Mouse (Mus musculus) left cerebral cortex, postnatal 14 days (tissue): ENCODE measurements around the gene Slc35g3. TPM values are rescaled to one million over a fixed set of nuclear protein-coding genes. Genes with fewer than 3 reads are reported as not detected.
"Not testable (repeated sequence)": the region's sequence is repeated elsewhere in the genome, so short reads cannot be mapped to it uniquely, and the experiment has no call there.

ENCODE experiments used
- DNase-seq, 2 experiments: peaks; one replicate each; pipeline ENCODE4 v3.0.0; 2021 to 2022; ENCODE audit warnings: low spot score in 2 of 2, mixed read lengths in 1 of 2
- intact Hi-C: fragments of 180-260 bp; cut with DNase I; formaldehyde crosslinking; loops from one replicate; pipeline ENCODE4 v1.15.1; 2025
- total RNA-seq, 2 experiments: library from RNA; stranded (reverse); gene quantifications; 2 replicates each; pipeline ENCODE4 v1.2.3; 2021

Gene Slc35g3
- total RNA-seq, 2 experiments from 2014 or later: not detected

GRCm38 (mm10) chr11:69758971-69759721 lies 2.6 kb downstream of the Slc35g3 start:
- intact Hi-C loops: loop anchor here (2.0 to 5.0 kb wide), 3 partner anchors 76 to 102 kb away; partner anchors contain the start of genes Nlgn2, Senp3, Sox15 and Tmem256
- peak; percentile 85 to 90 for DNase-seq

- intact Hi-C loops: loop anchor here (2.0 to 5.0 kb wide), 3 partner anchors 76 to 101 kb away; partner anchors contain the start of genes Nlgn2, Senp3, Sox15 and Tmem256
These were observed 3.2 kb downstream of the Slc35g3 start, which contains the start of gene Polr2a for GRCm38 (mm10) chr11:69758478-69758970. Polr2a (minus strand) TSS chr11:69758637.

GRCm38 (mm10) chr11:69758090-69758456 lies 3.7 kb downstream of the Slc35g3 start:
- intact Hi-C loops: loop anchor here (2.0 to 5.0 kb wide), 3 partner anchors 75 to 101 kb away; partner anchors contain the start of genes Nlgn2, Senp3, Sox15 and Tmem256
- DNase-seq: peak; percentile 96 to 97

More at GRCm38 (mm10) chr11:69758478-69758970, 3.2 kb downstream of the Slc35g3 start, which contains the start of gene Polr2a:
- peak; percentile 97 to 99 for DNase-seq

- intact Hi-C loops: loop anchor here (2.0 to 5.0 kb wide), 3 partner anchors 75 to 100 kb away; partner anchors contain the start of genes Nlgn2, Senp3, Sox15 and Tmem256
- no peak for DNase-seq
These were observed 4.3 kb downstream of the Slc35g3 start for GRCm38 (mm10) chr11:69757303-69758089.

GRCm38 (mm10) chr11:69754701-69755100 lies 7.1 kb downstream of the Slc35g3 start:
- no peak for DNase-seq
- intact Hi-C loops: loop anchor here (5.0 kb wide), 2 partner anchors 83 to 97 kb away; partner anchors contain the start of genes Nlgn2, Sox15 and Tmem256

GRCm38 (mm10) chr11:69754233-69754632 lies 7.5 kb downstream of the Slc35g3 start:
- intact Hi-C loops: no loop called here
- no peak for DNase-seq

- no peak for DNase-seq
- intact Hi-C loops: no loop called here
These were observed 9.1 kb downstream of the Slc35g3 start for GRCm38 (mm10) chr11:69752686-69753085.

GRCm38 (mm10) chr11:69751635-69752034 lies 10.1 kb downstream of the Slc35g3 start:
- intact Hi-C loops: no loop called here
- no peak for DNase-seq

- DNase-seq, intact Hi-C loops: not testable (repeated sequence)
These were observed 30.4 kb downstream of the Slc35g3 start for GRCm38 (mm10) chr11:69731408-69731807.

- peak in 1 of 2 experiments; percentile 37 for DNase-seq
- intact Hi-C loops: loop anchor here (2.0 kb wide), 1 partner anchor 14 kb away; no protein-coding TSS in a partner anchor
These were observed 32.7 kb downstream of the Slc35g3 start for GRCm38 (mm10) chr11:69729063-69729462.

- no peak for DNase-seq
- intact Hi-C loops: no loop called here
These were observed 35.8 kb downstream of the Slc35g3 start for GRCm38 (mm10) chr11:69725951-69726350.

GRCm38 (mm10) chr11:69723074-69723473 lies 38.7 kb downstream of the Slc35g3 start:
- intact Hi-C loops: no loop called here
- no peak for DNase-seq

- DNase-seq: no peak
- intact Hi-C loops: no loop called here
These were observed 40.9 kb downstream of the Slc35g3 start for GRCm38 (mm10) chr11:69720852-69721251.

- intact Hi-C loops: no loop called here
- DNase-seq: no peak
These were observed 42.3 kb downstream of the Slc35g3 start for GRCm38 (mm10) chr11:69719423-69719822.

- no peak for DNase-seq
- intact Hi-C loops: no loop called here
These were observed 43.1 kb downstream of the Slc35g3 start for GRCm38 (mm10) chr11:69718661-69719060.

GRCm38 (mm10) chr11:69716953-69717352 lies 44.8 kb downstream of the Slc35g3 start:
- intact Hi-C loops: no loop called here
- DNase-seq: no peak

- DNase-seq: peak in 1 of 2 experiments; percentile 29
- intact Hi-C loops: no loop called here
These were observed 45.8 kb downstream of the Slc35g3 start for GRCm38 (mm10) chr11:69715929-69716328.

- DNase-seq: peak; percentile 15 to 20
These were observed 46.3 kb downstream of the Slc35g3 start for GRCm38 (mm10) chr11:69715482-69715881.

GRCm38 (mm10) chr11:69714636-69715329 lies 47.0 kb downstream of the Slc35g3 start:
- intact Hi-C loops: no loop called here

More at GRCm38 (mm10) chr11:69715482-69715881, 46.3 kb downstream of the Slc35g3 start:
- intact Hi-C loops: no loop called here

More at GRCm38 (mm10) chr11:69714636-69715329, 47.0 kb downstream of the Slc35g3 start:
- DNase-seq: no peak
